In the genomic region with DNA sequence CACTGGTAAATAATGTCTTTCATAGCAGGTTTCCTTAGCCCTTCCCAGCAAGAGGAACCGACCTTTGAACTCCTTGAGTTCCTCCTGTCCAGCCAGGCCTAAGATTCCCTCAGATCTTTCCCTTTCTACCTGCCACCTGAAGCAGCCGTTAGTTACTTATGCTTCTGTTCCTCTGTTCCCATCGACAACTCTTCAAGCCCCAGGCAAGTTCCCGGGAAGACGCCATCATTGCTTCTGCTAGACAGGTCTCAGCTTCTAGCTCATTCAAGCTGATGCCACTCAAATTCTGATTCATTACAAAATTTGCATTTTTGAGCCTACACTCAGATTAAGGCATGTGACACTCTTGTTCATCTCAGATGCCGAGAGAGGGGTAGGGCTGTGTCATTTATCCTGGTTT, we compare ENCODE assay signal across 18 mouse cellular contexts.
"Had no signal": no experiment of that assay in that cellular context is flagged by ENCODE, and none has a peak within 500 bp of the region (broad histone marks: within the 10 kb centered on the region; RNA-seq: fewer than 3 reads in every experiment).

No protein-coding gene starts in this region.

- H3K9ac ChIP-seq: liver, postnatal 0 days; lung, embryonic 15.5 days; midbrain, embryonic 12.5 days; neural tube, embryonic 12.5 days; stomach, embryonic 15.5 days had no signal

- H3K27ac ChIP-seq: lung, embryonic 15.5 days; macrophage; midbrain, embryonic 12.5 days; neural tube, embryonic 12.5 days; stomach, embryonic 15.5 days; stomach, postnatal 0 days had no signal

- DNase-seq: liver, postnatal 0 days; lung, adult 2 months; lung, postnatal 14 days; lung, postnatal 36 days; midbrain, embryonic 14.5 days; right cerebral cortex, postnatal 14 days; thymus, adult 2 months; thymus, postnatal 25 days; thymus, postnatal 4 days had no signal

- H3K4me3 ChIP-seq: lung, embryonic 15.5 days; megakaryocyte, embryonic 14.5 days; midbrain, embryonic 12.5 days; neural tube, embryonic 12.5 days; stomach, embryonic 15.5 days had no signal

- H3K4me1 ChIP-seq: lung, embryonic 15.5 days; megakaryocyte, embryonic 14.5 days; midbrain, embryonic 12.5 days; neural tube, embryonic 12.5 days; stomach, embryonic 15.5 days had no signal

- H3K36me3 ChIP-seq: lung, embryonic 15.5 days; midbrain, embryonic 12.5 days; neural tube, embryonic 12.5 days; stomach, embryonic 15.5 days had no signal

- H3K27me3 ChIP-seq: megakaryocyte, embryonic 14.5 days; neural tube, embryonic 12.5 days; stomach, embryonic 15.5 days had no signal

- H3K9me3 ChIP-seq: lung, embryonic 15.5 days; megakaryocyte, embryonic 14.5 days; midbrain, embryonic 12.5 days; neural tube, embryonic 12.5 days; stomach, embryonic 15.5 days had no signal

- ATAC-seq: liver, postnatal 0 days; lung, postnatal 0 days; midbrain, embryonic 16.5 days had no signal

- H3K4me2 ChIP-seq: lung, embryonic 15.5 days; midbrain, embryonic 12.5 days; neural tube, embryonic 12.5 days; stomach, embryonic 15.5 days had no signal
